Mouse (Mus musculus): ENCODE results near the gene Hbq1a. TPM values are rescaled to one million over a fixed set of nuclear protein-coding genes. Genes with fewer than 3 reads are reported as not detected.
"Not testable (repeated sequence)": the region's sequence is repeated elsewhere in the genome, so short reads cannot be mapped to it uniquely, and the experiment has no call there.

Gene Hbq1a
- polyA plus RNA-seq, 1 experiment = 1.1 TPM

GRCm38 (mm10) chr11:32286695-32287492 is 13.0 kb upstream of the Hbq1a start, which contains the start of gene Hbq1b:
Gene Hbq1b, plus strand, starts transcription at chr11:32286965.
- peak; percentile 78 to 85 for DNase-seq
- H3K27me3 ChIP-seq (ENCODE audit: control insufficient read depth, insufficient read depth, low read length); H3K4me1 ChIP-seq (ENCODE audit: control insufficient read depth, insufficient read depth, low read length); H3K27ac ChIP-seq (ENCODE audit: insufficient read depth, low read length): not testable (repeated sequence)
- TF ChIP-seq CTCF (IDR thresholded peaks at IDR 0.05; ENCODE audit: borderline replicate concordance, insufficient read depth, low read depth, low read length) = peak; percentile 63; the same call in 1 of the 2 replicates
- H3K4me3 ChIP-seq (replicated peaks; ENCODE audit: insufficient read depth, low read depth, low read length) = peak within 1 kb of the TSS; percentile 49
- 20% methylated on average over 31 of the region's 33 CpGs for WGBS

- TF ChIP-seq POLR2A (IDR thresholded peaks at IDR 0.05; ENCODE audit: borderline replicate concordance, insufficient read depth, low read length) (no peak), CTCF (IDR thresholded peaks at IDR 0.05; ENCODE audit: borderline replicate concordance, insufficient read depth, low read depth, low read length) (no peak)
- H3K4me3 ChIP-seq (replicated peaks; ENCODE audit: insufficient read depth, low read depth, low read length) = no peak overlapping the region
- H3K4me1 ChIP-seq (ENCODE audit: control insufficient read depth, insufficient read depth, low read length) = no peaks in the 10 kb centered on the region
- DNase-seq = no peak
- H3K27ac ChIP-seq (ENCODE audit: insufficient read depth, low read length) = no peak overlapping the region
- WGBS = 72% methylated on average over 9 of the region's 9 CpGs
- no peaks in the 10 kb centered on the region for H3K27me3 ChIP-seq (ENCODE audit: control insufficient read depth, insufficient read depth, low read length)
Measured at GRCm38 (mm10) chr11:32287493-32287825, 12.4 kb upstream of the Hbq1a start.

- H3K27me3 ChIP-seq (ENCODE audit: control insufficient read depth, insufficient read depth, low read length); H3K27ac ChIP-seq (ENCODE audit: insufficient read depth, low read length); DNase-seq; H3K4me1 ChIP-seq (ENCODE audit: control insufficient read depth, insufficient read depth, low read length); H3K4me3 ChIP-seq (replicated peaks; ENCODE audit: insufficient read depth, low read depth, low read length): not testable (repeated sequence)
- WGBS = 85% methylated on average over 4 of the region's 4 CpGs
Measured at GRCm38 (mm10) chr11:32292819-32293218, 7.0 kb upstream of the Hbq1a start.

- not testable (repeated sequence) for H3K27me3 ChIP-seq (ENCODE audit: control insufficient read depth, insufficient read depth, low read length); H3K4me1 ChIP-seq (ENCODE audit: control insufficient read depth, insufficient read depth, low read length); H3K27ac ChIP-seq (ENCODE audit: insufficient read depth, low read length); DNase-seq; H3K4me3 ChIP-seq (replicated peaks; ENCODE audit: insufficient read depth, low read depth, low read length)
- 64% methylated on average over 3 of the region's 3 CpGs for WGBS
Measured at GRCm38 (mm10) chr11:32293479-32293878, 6.4 kb upstream of the Hbq1a start.

- not testable (repeated sequence) for H3K27me3 ChIP-seq (ENCODE audit: control insufficient read depth, insufficient read depth, low read length); DNase-seq; H3K4me3 ChIP-seq (replicated peaks; ENCODE audit: insufficient read depth, low read depth, low read length); H3K4me1 ChIP-seq (ENCODE audit: control insufficient read depth, insufficient read depth, low read length); H3K27ac ChIP-seq (ENCODE audit: insufficient read depth, low read length)
- WGBS = no CpG with 5 or more reads among the region's 4 CpGs
Measured at GRCm38 (mm10) chr11:32296203-32296602, 3.7 kb upstream of the Hbq1a start, which contains the start of gene Hba-a2. Gene Hba-a2, plus strand, starts transcription at chr11:32296489.

- DNase-seq; H3K4me1 ChIP-seq (ENCODE audit: control insufficient read depth, insufficient read depth, low read length); H3K27ac ChIP-seq (ENCODE audit: insufficient read depth, low read length); H3K27me3 ChIP-seq (ENCODE audit: control insufficient read depth, insufficient read depth, low read length); H3K4me3 ChIP-seq (replicated peaks; ENCODE audit: insufficient read depth, low read depth, low read length): not testable (repeated sequence)
- 49% methylated on average over 2 of the region's 2 CpGs for whole genome bisulfite sequencing
Measured at GRCm38 (mm10) chr11:32297417-32297816, 2.5 kb upstream of the Hbq1a start.

GRCm38 (mm10) chr11:32297866-32298531 is 1.9 kb upstream of the Hbq1a start:
- Histone ChIP-seq H3K4me1 (ENCODE audit: control insufficient read depth, insufficient read depth, low read length) (no peaks in the 10 kb centered on the region), H3K4me3 (replicated peaks; ENCODE audit: insufficient read depth, low read depth, low read length) (no peak overlapping the region), H3K27me3 (ENCODE audit: control insufficient read depth, insufficient read depth, low read length) (no peaks in the 10 kb centered on the region), H3K27ac (ENCODE audit: insufficient read depth, low read length) (no peak overlapping the region)
- DNase-seq = no peak
- WGBS = 96% methylated on average over 1 of the region's 1 CpGs
- TF ChIP-seq CTCF (IDR thresholded peaks at IDR 0.05; ENCODE audit: borderline replicate concordance, insufficient read depth, low read depth, low read length) (no peak), POLR2A (IDR thresholded peaks at IDR 0.05; ENCODE audit: borderline replicate concordance, insufficient read depth, low read length) (no peak)

- no peaks in the 10 kb centered on the region for H3K4me1 ChIP-seq (ENCODE audit: control insufficient read depth, insufficient read depth, low read length)
- no peak for DNase-seq
- no peak overlapping the region for H3K4me3 ChIP-seq (replicated peaks; ENCODE audit: insufficient read depth, low read depth, low read length)
- no peaks in the 10 kb centered on the region for H3K27me3 ChIP-seq (ENCODE audit: control insufficient read depth, insufficient read depth, low read length)
- no peak for TF ChIP-seq CTCF (IDR thresholded peaks at IDR 0.05; ENCODE audit: borderline replicate concordance, insufficient read depth, low read depth, low read length)
- TF ChIP-seq POLR2A (IDR thresholded peaks at IDR 0.05; ENCODE audit: borderline replicate concordance, insufficient read depth, low read length) = no peak
- H3K27ac ChIP-seq (ENCODE audit: insufficient read depth, low read length) = no peak overlapping the region
- WGBS = 100% methylated on average over 2 of the region's 2 CpGs
Measured at GRCm38 (mm10) chr11:32298532-32298918, 1.3 kb upstream of the Hbq1a start.

Data from cerebellum, adult 2 months (tissue).